Mouse (Mus musculus): ENCODE data around the gene Ano2. TPM values are rescaled to one million over a fixed set of nuclear protein-coding genes. Genes with fewer than 3 reads are reported as not detected.

The Ano2 gene
- polyA plus RNA-seq, 1 experiment from 2014 or later = not detected

DNA sequence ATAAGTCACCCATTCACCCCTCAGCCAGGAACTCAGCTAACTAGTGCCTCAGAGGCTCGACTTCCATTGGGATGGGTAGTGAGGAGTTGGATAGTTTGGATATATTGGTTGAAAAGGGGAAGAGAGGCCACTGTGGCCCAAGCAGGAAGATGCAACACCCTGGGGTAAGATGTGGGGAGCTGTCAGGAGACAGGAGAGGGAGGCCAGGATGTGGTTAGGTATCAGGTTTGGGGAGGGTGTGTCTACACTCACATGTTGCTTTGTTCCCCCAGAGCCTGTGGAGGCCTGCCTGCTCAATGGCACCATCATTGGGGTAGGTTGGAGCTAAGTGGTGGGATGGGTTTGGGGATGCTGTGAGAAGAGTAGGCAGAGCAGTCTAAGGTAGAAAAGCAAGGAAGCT is 11.7 kb upstream of the Ano2 start:
- H3K36me3 ChIP-seq = no peaks in the 10 kb centered on the region
- H3K27ac ChIP-seq = no peak overlapping the region
- H3K27me3 ChIP-seq = peaks cover 8% of the 10 kb centered on the region; the same call in 1 of the 2 replicates
- 82% methylated on average over 1 of the region's 1 CpGs for WGBS
- H3K9ac ChIP-seq (replicated peaks) = no peak overlapping the region
- H3K4me1 ChIP-seq (replicated peaks) = peaks cover 8% of the 10 kb centered on the region
- ATAC-seq (ENCODE audit: insufficient number of reproducible peaks, insufficient read depth, low FRiP score, low TSS enrichment, low read depth) = no peak
- no peak overlapping the region for H3K4me2 ChIP-seq
- no peak overlapping the region for H3K4me3 ChIP-seq (replicated peaks)
- no peaks in the 10 kb centered on the region for H3K9me3 ChIP-seq

DNA sequence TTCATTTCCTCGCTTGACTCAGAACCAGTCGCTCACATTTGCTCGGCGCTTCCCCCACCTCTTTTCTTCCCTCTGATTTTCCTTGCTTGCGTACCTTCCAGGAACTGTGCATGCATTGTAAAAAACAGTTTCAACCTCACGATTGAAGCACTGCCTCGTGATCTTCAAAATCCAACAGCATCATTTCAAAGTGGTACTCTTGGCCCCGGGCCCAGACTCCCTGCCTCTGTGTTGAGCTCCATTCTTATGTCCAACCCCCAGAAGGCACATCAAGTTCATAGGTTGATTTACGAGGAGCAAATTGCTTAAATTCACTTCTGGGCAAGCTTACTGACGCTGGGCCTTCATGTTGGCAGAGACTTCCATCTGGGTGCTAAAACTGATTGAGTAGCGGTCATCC is 9.6 kb upstream of the Ano2 start:
- 30% methylated on average over 11 of the region's 11 CpGs for WGBS
- no peaks in the 10 kb centered on the region for H3K9me3 ChIP-seq
- H3K9ac ChIP-seq (replicated peaks) = no peak overlapping the region
- no peaks in the 10 kb centered on the region for H3K36me3 ChIP-seq
- peaks cover 8% of the 10 kb centered on the region for H3K4me1 ChIP-seq (replicated peaks)
- peak; percentile 59; the same call in 1 of the 2 replicates for ATAC-seq (ENCODE audit: insufficient number of reproducible peaks, insufficient read depth, low FRiP score, low TSS enrichment, low read depth)
- peaks cover 8% of the 10 kb centered on the region; the same call in 1 of the 2 replicates for H3K27me3 ChIP-seq
- H3K4me2 ChIP-seq = no peak overlapping the region
- peak overlapping the region; percentile 60 for H3K27ac ChIP-seq
- H3K4me3 ChIP-seq (replicated peaks) = no peak overlapping the region

DNA sequence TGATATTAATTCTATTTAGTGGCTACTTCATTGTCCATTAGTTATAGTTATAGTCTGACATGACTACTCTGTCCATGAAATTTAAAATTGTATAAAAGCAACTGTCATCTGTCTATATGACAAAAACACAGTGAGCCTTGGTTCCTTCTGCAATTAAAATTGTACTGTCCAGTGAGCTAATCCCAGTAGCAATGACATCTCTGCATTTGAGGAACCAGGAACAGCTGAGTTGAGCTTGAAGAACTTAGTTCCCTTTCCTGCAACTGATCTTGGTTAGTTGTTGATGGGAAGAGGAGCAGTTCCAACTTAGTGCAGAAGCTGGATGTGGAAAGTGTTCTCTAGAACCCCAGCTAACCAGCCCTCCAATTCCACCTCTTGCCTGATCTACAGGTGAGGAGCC is 4.8 kb upstream of the Ano2 start:
- peaks cover 11% of the 10 kb centered on the region for H3K4me1 ChIP-seq (replicated peaks)
- no peak overlapping the region for H3K27ac ChIP-seq
- peaks cover 22% of the 10 kb centered on the region for H3K27me3 ChIP-seq
- no peaks in the 10 kb centered on the region for H3K9me3 ChIP-seq
- no peak overlapping the region for H3K9ac ChIP-seq (replicated peaks)
- no peak for ATAC-seq (ENCODE audit: insufficient number of reproducible peaks, insufficient read depth, low FRiP score, low TSS enrichment, low read depth)
- H3K4me2 ChIP-seq = no peak overlapping the region
- H3K36me3 ChIP-seq = no peaks in the 10 kb centered on the region
- H3K4me3 ChIP-seq (replicated peaks) = no peak overlapping the region

DNA sequence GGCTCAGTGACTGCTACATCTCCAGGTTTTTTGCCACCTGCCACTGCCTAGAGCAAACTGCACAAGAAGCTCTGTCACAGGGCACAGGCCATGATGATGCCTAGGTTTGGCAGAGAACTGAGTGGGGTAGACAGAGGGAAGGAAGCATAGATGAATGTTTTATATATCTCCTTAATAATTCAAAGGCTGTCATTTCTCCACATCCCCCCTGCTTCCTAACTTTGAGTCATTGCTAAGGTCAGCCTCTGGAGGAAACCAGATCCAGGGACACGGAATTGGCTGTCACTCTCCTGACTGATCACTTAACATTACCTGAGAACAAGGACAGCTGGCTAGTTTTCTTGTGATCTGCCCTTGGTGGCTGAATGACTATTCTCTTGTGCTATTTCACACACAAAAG is 2.2 kb upstream of the Ano2 start:
- Histone ChIP-seq H3K4me2 (no peak overlapping the region), H3K9me3 (no peaks in the 10 kb centered on the region), H3K27me3 (peaks cover 34% of the 10 kb centered on the region), H3K4me3 (replicated peaks) (no peak overlapping the region), H3K27ac (no peak overlapping the region), H3K9ac (replicated peaks) (no peak overlapping the region), H3K36me3 (no peaks in the 10 kb centered on the region), H3K4me1 (replicated peaks) (peaks cover 14% of the 10 kb centered on the region)
- ATAC-seq (ENCODE audit: insufficient number of reproducible peaks, insufficient read depth, low FRiP score, low TSS enrichment, low read depth) = no peak
- 25% methylated on average over 1 of the region's 1 CpGs for WGBS

DNA sequence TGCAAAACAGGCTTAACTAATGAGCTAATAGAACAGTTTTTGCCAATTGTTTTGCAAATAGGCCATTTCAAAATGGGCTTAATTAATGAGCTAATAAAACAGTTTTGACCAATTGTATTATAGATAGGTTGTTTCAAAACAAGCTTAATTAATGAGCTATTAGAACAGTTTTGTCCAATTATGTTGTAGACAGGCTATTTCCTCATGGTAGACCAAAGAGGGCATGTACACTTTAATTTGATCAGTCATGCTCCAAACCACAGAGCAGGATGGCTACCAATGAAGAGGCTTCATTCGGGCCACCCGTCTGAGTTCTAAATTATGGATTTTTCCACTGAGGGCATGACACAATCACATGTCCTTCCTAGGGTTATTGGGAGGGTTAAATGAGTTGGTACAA is 10.9 kb downstream of the Ano2 start:
- Histone ChIP-seq H3K4me1 (replicated peaks) (no peaks in the 10 kb centered on the region), H3K4me2 (no peak overlapping the region), H3K9ac (replicated peaks) (no peak overlapping the region), H3K4me3 (replicated peaks) (no peak overlapping the region), H3K27ac (no peak overlapping the region), H3K9me3 (no peaks in the 10 kb centered on the region), H3K27me3 (no peaks in the 10 kb centered on the region), H3K36me3 (no peaks in the 10 kb centered on the region)
- 83% methylated on average over 2 of the region's 2 CpGs for WGBS
- ATAC-seq (ENCODE audit: insufficient number of reproducible peaks, insufficient read depth, low FRiP score, low TSS enrichment, low read depth) = no peak

DNA sequence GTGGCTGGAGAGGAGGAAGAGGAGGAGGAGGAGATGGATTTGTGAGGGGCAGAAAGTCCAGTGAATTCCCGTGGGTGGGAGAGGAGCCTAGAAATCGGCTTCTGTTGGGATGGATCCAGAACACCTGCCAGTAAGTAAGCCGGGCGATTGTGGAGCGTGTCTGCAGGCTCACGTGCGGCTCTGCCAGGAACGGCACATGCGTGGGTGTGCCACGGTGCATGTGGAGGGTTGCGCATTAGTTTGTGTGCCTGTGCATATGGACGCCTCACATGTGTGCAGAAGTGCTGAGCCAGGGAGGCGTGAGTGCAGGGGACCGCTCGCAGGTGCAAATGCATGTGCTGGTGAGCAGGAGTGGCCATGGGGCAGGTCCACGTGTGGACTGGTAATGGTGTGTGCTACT is 21.0 kb downstream of the Ano2 start:
- H3K27me3 ChIP-seq = no peaks in the 10 kb centered on the region
- no peak overlapping the region for H3K4me3 ChIP-seq (replicated peaks)
- peaks cover 3% of the 10 kb centered on the region; the same call in 1 of the 2 replicates for H3K4me1 ChIP-seq (replicated peaks)
- no peak overlapping the region for H3K4me2 ChIP-seq
- WGBS = 86% methylated on average over 16 of the region's 16 CpGs
- H3K27ac ChIP-seq = no peak overlapping the region
- no peaks in the 10 kb centered on the region for H3K9me3 ChIP-seq
- ATAC-seq (ENCODE audit: insufficient number of reproducible peaks, insufficient read depth, low FRiP score, low TSS enrichment, low read depth) = no peak
- no peak overlapping the region for H3K9ac ChIP-seq (replicated peaks)
- no peaks in the 10 kb centered on the region for H3K36me3 ChIP-seq

DNA sequence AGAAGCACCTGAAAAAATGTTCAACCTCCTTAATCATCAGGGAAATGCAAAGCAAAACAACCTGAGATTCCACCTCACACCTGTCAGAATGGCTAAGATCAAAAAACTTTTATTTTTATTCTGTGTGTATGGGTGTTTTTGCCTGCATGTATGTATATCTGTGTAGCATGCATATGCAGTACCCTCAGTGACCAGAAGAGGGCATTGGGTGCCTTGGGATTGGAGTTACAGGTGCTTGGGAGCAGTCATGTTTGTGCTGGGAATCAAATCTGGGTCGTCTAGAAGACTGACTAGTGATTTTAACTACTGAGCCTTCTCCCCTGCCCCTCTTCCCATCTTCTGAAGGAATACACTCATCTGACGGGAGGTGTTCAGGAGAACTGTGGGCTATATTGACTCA is 36.2 kb downstream of the Ano2 start:
- peaks cover 5% of the 10 kb centered on the region; the same call in 1 of the 2 replicates for H3K9me3 ChIP-seq
- H3K4me1 ChIP-seq (replicated peaks) = peaks cover 14% of the 10 kb centered on the region
- H3K27ac ChIP-seq = no peak overlapping the region
- H3K4me3 ChIP-seq (replicated peaks) = no peak overlapping the region
- H3K36me3 ChIP-seq = no peaks in the 10 kb centered on the region
- 0 out of 2 replicates have a peak, but pooled peaks cover 4% of the 10 kb centered on the region for H3K27me3 ChIP-seq
- ATAC-seq (ENCODE audit: insufficient number of reproducible peaks, insufficient read depth, low FRiP score, low TSS enrichment, low read depth) = no peak
- H3K4me2 ChIP-seq = no peak overlapping the region
- H3K9ac ChIP-seq (replicated peaks) = no peak overlapping the region
- WGBS = 82% methylated on average over 2 of the region's 2 CpGs

DNA sequence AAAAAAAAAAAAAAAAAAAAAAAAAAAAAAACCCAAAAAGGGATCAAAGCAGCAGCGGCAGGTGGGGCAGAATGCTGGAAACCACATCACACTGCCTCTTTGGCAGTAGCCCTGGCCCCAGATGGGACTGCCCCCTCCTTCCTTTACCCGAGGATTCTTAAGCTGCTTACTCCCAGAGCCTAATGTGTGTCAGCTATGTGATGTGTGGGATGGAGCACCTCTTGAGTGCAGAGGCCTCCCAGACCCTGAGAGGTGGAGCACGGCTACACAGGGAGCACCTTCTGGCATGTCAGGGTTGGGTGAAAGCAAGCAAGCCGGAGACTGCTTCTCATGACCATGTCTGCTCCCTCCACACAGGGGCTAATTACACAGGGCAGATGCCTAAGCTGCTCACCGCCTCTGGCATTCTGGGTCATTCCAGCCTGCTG is 37.3 kb downstream of the Ano2 start:
- Histone ChIP-seq H3K4me2 (no peak overlapping the region), H3K36me3 (no peaks in the 10 kb centered on the region), H3K27me3 (0 out of 2 replicates have a peak, but pooled peaks cover 4% of the 10 kb centered on the region), H3K9ac (replicated peaks) (no peak overlapping the region), H3K4me3 (replicated peaks) (no peak overlapping the region), H3K9me3 (peaks cover 5% of the 10 kb centered on the region; the same call in 1 of the 2 replicates), H3K27ac (no peak overlapping the region), H3K4me1 (replicated peaks) (peaks cover 14% of the 10 kb centered on the region)
- WGBS = 56% methylated on average over 5 of the region's 5 CpGs
- no peak for ATAC-seq (ENCODE audit: insufficient number of reproducible peaks, insufficient read depth, low FRiP score, low TSS enrichment, low read depth)

DNA sequence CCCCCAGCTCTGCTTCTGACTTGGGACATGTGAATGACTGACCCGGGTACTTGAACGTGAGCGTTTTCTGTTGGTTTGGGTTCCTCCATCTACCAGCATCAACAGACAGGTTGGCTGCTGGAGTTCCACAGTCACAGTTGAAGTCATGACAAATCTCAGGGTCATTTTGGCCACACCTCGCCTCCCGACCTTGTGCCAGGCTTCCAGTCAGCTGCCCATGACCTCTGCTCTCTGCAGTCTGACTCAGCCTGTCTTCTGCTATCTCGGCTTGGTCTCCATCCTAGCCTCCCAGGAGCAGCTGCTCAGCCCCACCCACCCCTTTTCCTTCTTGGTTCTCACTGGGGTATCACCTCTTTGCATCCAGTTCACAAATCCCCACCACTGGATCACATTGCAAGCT is 39.3 kb downstream of the Ano2 start:
- Histone ChIP-seq H3K27me3 (0 out of 2 replicates have a peak, but pooled peaks cover 4% of the 10 kb centered on the region), H3K4me3 (replicated peaks) (no peak overlapping the region), H3K4me2 (no peak overlapping the region), H3K27ac (no peak overlapping the region), H3K36me3 (no peaks in the 10 kb centered on the region), H3K4me1 (replicated peaks) (peaks cover 14% of the 10 kb centered on the region), H3K9ac (replicated peaks) (no peak overlapping the region), H3K9me3 (peaks cover 5% of the 10 kb centered on the region; the same call in 1 of the 2 replicates)
- 82% methylated on average over 6 of the region's 6 CpGs for WGBS
- ATAC-seq (ENCODE audit: insufficient number of reproducible peaks, insufficient read depth, low FRiP score, low TSS enrichment, low read depth) = no peak

DNA sequence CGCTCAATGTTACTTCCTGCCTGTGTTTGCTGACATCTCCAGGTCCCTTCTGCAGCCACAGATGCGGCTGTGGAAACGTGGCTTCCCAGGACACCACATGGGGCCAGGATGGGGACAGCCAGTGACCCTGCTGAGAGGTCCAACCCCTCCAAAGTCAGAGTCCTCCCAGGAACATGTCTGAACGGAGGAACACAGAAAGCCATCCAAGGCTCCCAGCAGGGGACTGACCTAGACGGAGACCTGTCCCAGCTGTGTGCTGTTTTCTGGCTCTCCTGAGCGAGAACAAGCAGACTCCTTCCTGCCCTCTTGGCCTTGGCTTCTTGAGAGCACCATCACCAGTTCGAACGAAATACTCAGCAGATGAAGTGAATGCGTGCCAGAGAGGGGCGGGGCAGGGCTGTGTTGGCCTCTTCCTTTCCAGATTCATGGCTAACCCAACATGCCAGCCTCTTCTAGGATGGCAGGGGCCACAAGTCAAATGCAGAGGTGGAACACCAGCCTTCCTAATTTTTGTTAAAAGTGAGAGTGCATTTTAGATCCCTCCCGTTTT is 39.8 kb downstream of the Ano2 start:
- Histone ChIP-seq H3K9ac (replicated peaks) (no peak overlapping the region), H3K27me3 (0 out of 2 replicates have a peak, but pooled peaks cover 4% of the 10 kb centered on the region), H3K4me2 (no peak overlapping the region), H3K4me1 (replicated peaks) (peaks cover 14% of the 10 kb centered on the region), H3K27ac (no peak overlapping the region), H3K9me3 (peaks cover 5% of the 10 kb centered on the region; the same call in 1 of the 2 replicates), H3K4me3 (replicated peaks) (no peak overlapping the region), H3K36me3 (no peaks in the 10 kb centered on the region)
- WGBS = 59% methylated on average over 11 of the region's 11 CpGs
- ATAC-seq (ENCODE audit: insufficient number of reproducible peaks, insufficient read depth, low FRiP score, low TSS enrichment, low read depth) = no peak

DNA sequence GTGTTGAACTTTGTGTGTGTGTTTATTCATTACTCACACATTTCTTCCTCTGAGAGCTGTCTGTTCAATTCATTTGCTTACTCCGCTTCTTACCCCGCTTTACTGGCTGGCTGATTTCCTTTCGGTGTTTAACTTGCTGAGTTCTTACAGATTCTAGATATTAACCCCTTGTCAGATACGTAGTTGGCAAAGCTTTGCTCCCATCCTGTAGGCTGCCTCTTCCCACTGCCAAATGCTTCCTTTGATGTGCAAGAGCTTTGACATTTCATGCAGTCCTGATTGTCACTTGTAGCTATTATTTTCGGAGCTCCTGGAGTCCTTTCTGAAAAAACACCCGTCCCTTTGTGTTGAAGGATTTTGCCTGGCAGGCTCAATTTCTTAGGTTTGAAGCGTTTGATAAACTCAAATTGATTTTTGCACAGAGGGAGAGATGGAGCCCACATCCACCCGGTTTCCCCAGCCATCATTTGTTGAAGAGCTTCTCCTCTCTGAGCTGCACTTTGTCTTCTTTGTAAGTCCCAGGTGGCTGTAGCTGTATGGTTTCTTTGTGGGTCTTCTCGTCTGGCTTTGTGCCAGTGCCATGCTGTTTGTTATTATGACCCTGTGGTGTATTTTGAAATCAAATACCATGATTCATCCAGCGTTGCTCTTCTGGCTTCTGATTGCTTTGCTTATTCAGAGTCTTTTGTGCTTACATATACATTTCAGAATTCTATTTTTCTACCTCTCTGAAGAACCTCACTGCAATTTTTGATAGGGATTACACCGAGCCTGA is 47.5 kb downstream of the Ano2 start:
- Histone ChIP-seq H3K4me3 (replicated peaks) (no peak overlapping the region), H3K27ac (no peak overlapping the region), H3K4me1 (replicated peaks) (peaks cover 4% of the 10 kb centered on the region; the same call in 1 of the 2 replicates), H3K36me3 (no peaks in the 10 kb centered on the region), H3K9me3 (no peaks in the 10 kb centered on the region), H3K27me3 (no peaks in the 10 kb centered on the region), H3K4me2 (no peak overlapping the region), H3K9ac (replicated peaks) (no peak overlapping the region)
- WGBS = 67% methylated on average over 11 of the region's 11 CpGs
- ATAC-seq (ENCODE audit: insufficient number of reproducible peaks, insufficient read depth, low FRiP score, low TSS enrichment, low read depth) = no peak

Data from limb, embryonic 12.5 days (tissue).